Mouse (Mus musculus): ENCODE measurements around the gene Large2. TPM values are rescaled to one million over a fixed set of nuclear protein-coding genes. Genes with fewer than 3 reads are reported as not detected.

Gene Large2
- polyA plus RNA-seq, 2 experiments = 2.3 to 3.1 TPM

DNA sequence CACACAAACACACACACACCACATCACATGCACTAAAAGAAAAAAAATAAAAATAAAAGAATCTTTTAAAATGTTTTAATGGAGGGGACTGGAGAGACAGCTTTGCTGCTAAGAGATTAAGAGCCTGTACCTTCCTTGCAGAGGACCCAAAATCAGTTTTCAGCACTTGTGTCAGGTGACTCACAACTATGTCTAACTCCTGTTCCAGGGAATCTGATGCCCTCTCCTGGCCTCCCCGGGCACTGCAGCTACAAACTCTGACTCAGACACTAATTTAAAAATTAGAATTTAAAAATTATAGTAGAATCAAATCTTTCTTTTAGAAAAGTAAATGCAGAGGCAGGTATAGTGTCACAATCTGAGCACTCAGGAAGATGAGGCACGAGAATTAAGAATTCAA lies 52.0 kb downstream of the Large2 start:
- no peak for ATAC-seq (ENCODE audit: insufficient read depth)
- TF ChIP-seq CTCF (IDR thresholded peaks at IDR 0.05; ENCODE audit: low read depth) (peak; percentile 49), EP300 (IDR thresholded peaks at IDR 0.05; ENCODE audit: low read depth) (no peak)
- 39% methylated on average over 2 of the region's 2 CpGs for WGBS (ENCODE audit: insufficient replicate concordance)
- H3K4me1 ChIP-seq (replicated peaks; ENCODE audit: control insufficient read depth in 2 of 2, insufficient read depth in 2 of 2, low read length in 1 of 2) = no peaks in the 10 kb centered on the region
- no peaks in the 10 kb centered on the region for H3K27me3 ChIP-seq (ENCODE audit: control insufficient read depth, insufficient read depth, low read length)
- no peak overlapping the region for H3K9ac ChIP-seq (replicated peaks)
- H3K9me3 ChIP-seq (ENCODE audit: control insufficient read depth, low read length) = no peaks in the 10 kb centered on the region
- H3K4me2 ChIP-seq (ENCODE audit: low read depth) = no peak overlapping the region
- no peaks in the 10 kb centered on the region for H3K36me3 ChIP-seq (replicated peaks; ENCODE audit: control insufficient read depth, insufficient read depth, low read depth)
- H3K27ac ChIP-seq = no peak overlapping the region
- no peak overlapping the region for H3K4me3 ChIP-seq (ENCODE audit: insufficient read depth in 1 of 2, low read depth in 2 of 2, low read length in 2 of 2)
- no peak for DNase-seq (ENCODE audit: low read depth in 3 of 3, low spot score in 3 of 3)

DNA sequence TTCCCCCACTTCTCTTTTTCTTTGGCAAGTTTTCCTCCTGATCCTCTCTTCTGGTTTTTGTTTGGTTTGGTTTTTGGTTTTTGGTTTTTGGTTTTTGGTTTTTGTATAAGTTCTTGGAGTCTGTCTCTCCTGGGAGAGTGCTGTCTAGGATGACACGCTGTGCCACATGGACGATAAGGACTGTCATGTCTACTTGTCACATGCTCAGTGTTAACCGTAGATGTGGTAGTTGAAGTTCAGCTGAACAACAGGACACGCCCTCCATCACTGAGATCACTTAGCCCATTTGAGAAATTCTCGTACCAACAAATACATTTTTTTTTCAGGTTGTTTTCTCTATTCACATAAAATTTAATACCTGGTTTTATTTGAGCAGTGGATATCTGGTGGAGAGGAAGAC lies 57.4 kb downstream of the Large2 start:
- WGBS (ENCODE audit: insufficient replicate concordance) = 45% methylated on average over 5 of the region's 5 CpGs
- ATAC-seq (ENCODE audit: insufficient read depth) = no peak
- H3K9me3 ChIP-seq (ENCODE audit: control insufficient read depth, low read length) = no peaks in the 10 kb centered on the region
- H3K4me2 ChIP-seq (ENCODE audit: low read depth) = no peak overlapping the region
- no peak for TF ChIP-seq EP300 (IDR thresholded peaks at IDR 0.05; ENCODE audit: low read depth)
- no peak for TF ChIP-seq CTCF (IDR thresholded peaks at IDR 0.05; ENCODE audit: low read depth)
- no peak for DNase-seq (ENCODE audit: low read depth in 3 of 3, low spot score in 3 of 3)
- no peaks in the 10 kb centered on the region for H3K36me3 ChIP-seq (replicated peaks; ENCODE audit: control insufficient read depth, insufficient read depth, low read depth)
- peaks cover 0 to 9% of the 10 kb centered on the region in 2 experiments; a peak in 2 of 4 replicates for H3K4me1 ChIP-seq (replicated peaks; ENCODE audit: control insufficient read depth in 2 of 2, insufficient read depth in 2 of 2, low read length in 1 of 2)
- no peak overlapping the region for H3K27ac ChIP-seq
- no peaks in the 10 kb centered on the region for H3K27me3 ChIP-seq (ENCODE audit: control insufficient read depth, insufficient read depth, low read length)
- H3K4me3 ChIP-seq (ENCODE audit: insufficient read depth in 1 of 2, low read depth in 2 of 2, low read length in 2 of 2) = no peak overlapping the region
- no peak overlapping the region for H3K9ac ChIP-seq (replicated peaks)

DNA sequence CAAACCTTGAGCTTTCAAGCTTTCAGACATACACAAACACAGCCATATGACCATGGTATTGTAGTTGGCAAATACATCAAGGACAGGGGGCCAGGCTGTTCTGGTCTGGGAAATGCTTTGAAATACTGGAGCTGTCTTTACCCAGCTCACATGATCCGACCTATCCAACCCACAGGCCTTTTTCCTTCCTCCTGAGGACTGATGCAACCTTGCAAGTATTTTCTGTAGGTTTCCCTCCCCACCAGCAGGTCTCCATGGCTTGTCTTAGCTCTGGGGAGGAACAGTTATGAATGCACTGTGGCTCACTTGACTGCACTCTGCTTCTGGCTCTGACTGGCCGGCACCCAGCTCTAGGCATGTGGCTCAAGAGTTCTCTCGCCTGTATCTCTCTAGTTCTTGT lies 58.0 kb downstream of the Large2 start:
- Histone ChIP-seq H3K27me3 (ENCODE audit: control insufficient read depth, insufficient read depth, low read length) (no peaks in the 10 kb centered on the region), H3K9me3 (ENCODE audit: control insufficient read depth, low read length) (no peaks in the 10 kb centered on the region), H3K4me2 (ENCODE audit: low read depth) (no peak overlapping the region), H3K27ac (no peak overlapping the region), H3K4me1 (replicated peaks; ENCODE audit: control insufficient read depth in 2 of 2, insufficient read depth in 2 of 2, low read length in 1 of 2) (peaks cover 0 to 9% of the 10 kb centered on the region in 2 experiments; a peak in 2 of 4 replicates), H3K4me3 (ENCODE audit: insufficient read depth in 1 of 2, low read depth in 2 of 2, low read length in 2 of 2) (no peak overlapping the region), H3K9ac (replicated peaks) (no peak overlapping the region), H3K36me3 (replicated peaks; ENCODE audit: control insufficient read depth, insufficient read depth, low read depth) (no peaks in the 10 kb centered on the region)
- 46% methylated on average over 3 of the region's 3 CpGs for WGBS (ENCODE audit: insufficient replicate concordance)
- TF ChIP-seq CTCF (IDR thresholded peaks at IDR 0.05; ENCODE audit: low read depth) (no peak), EP300 (IDR thresholded peaks at IDR 0.05; ENCODE audit: low read depth) (no peak)
- ATAC-seq (ENCODE audit: insufficient read depth) = no peak
- DNase-seq (ENCODE audit: low read depth in 3 of 3, low spot score in 3 of 3) = no peak

Small RNA genes within 50 kb of the gene (microRNA-seq; reads per million reads assigned to microRNA genes)
- gene Mir7000 = not detected

Other genes starting within 250 kb of the Large2 start
- 14.8 and 15.5 TPM in 2 replicates for gene Pex16, start 193 bp downstream of the Large2 start, polyA plus RNA-seq (2012; rRNA removed)
- 19.5 and 20.9 TPM in 2 replicates for gene Pex16, start 193 bp downstream of the Large2 start, polyA plus RNA-seq (2014; fragmentation: Nextera tagmentation; extraction: Ambion mirVana)
- 0.63 and 1.1 TPM in 2 replicates for gene 1700029I15Rik, start 7.7 kb upstream of the Large2 start, polyA plus RNA-seq (2012; rRNA removed)
- 0.66 and 0.85 TPM in 2 replicates for gene 1700029I15Rik, start 7.7 kb upstream of the Large2 start, polyA plus RNA-seq (2014; fragmentation: Nextera tagmentation; extraction: Ambion mirVana)
- 1.2 TPM in 2 replicates for gene Mapk8ip1, start 26.4 kb upstream of the Large2 start, polyA plus RNA-seq (2012; rRNA removed)
- gene Mapk8ip1, start 26.4 kb upstream of the Large2 start, polyA plus RNA-seq (2014; fragmentation: Nextera tagmentation; extraction: Ambion mirVana) = 0.43 and 0.62 TPM in 2 replicates
- 5.9 and 6.2 TPM in 2 replicates for gene Cry2, start 59.2 kb upstream of the Large2 start, polyA plus RNA-seq (2012; rRNA removed)
- 6.0 and 7.2 TPM in 2 replicates for gene Cry2, start 59.2 kb upstream of the Large2 start, polyA plus RNA-seq (2014; fragmentation: Nextera tagmentation; extraction: Ambion mirVana)
- gene Slc35c1, start 85.7 kb upstream of the Large2 start, polyA plus RNA-seq (2012; rRNA removed) = 7.0 and 7.7 TPM in 2 replicates
- gene Slc35c1, start 85.7 kb upstream of the Large2 start, polyA plus RNA-seq (2014; fragmentation: Nextera tagmentation; extraction: Ambion mirVana) = 8.6 and 9.9 TPM in 2 replicates
- gene Chst1, start 224.8 kb upstream of the Large2 start, polyA plus RNA-seq (2012; rRNA removed) = 0.13 and 0.22 TPM in 2 replicates
- not detected in 2 replicates for gene Chst1, start 224.8 kb upstream of the Large2 start, polyA plus RNA-seq (2014; fragmentation: Nextera tagmentation; extraction: Ambion mirVana)

Data from liver, embryonic 14.5 days (tissue).